Mouse (Mus musculus) liver, embryonic 14.5 days (tissue): ENCODE data around the gene Trp53tg5.

Experiments
- CTCF ChIP-seq: IDR thresholded peaks from 2 replicates; pipeline ENCODE4 v1.5.1; 2016; ENCODE audit warnings: antibody characterized with exemption, low read depth, control low read depth
- EP300 ChIP-seq: IDR thresholded peaks from 2 replicates; pipeline ENCODE4 v1.6.1; 2016; ENCODE audit warnings: antibody characterized with exemption, low read depth

DNA sequence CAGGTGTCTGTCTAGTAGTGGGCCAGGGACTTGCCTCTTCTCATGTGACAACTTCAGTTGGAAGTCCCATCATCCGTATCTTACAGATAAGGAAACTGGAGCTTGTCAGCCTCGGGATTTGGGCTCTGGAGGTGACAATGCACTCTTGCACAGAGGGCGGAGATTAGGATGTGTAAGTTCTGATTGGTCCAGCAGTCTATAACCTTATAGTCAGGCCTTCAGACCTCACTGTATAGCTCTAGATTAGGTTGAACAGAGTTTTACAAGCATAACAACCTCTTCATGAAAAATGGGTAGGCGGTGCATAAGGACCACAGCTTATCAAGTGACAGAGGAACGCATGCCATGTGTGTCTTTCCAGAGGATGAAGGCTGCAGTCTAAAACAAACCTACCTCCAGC is 6.7 kb downstream of the Trp53tg5 start:
- TF ChIP-seq CTCF (no peak), EP300 (peak; percentile 39; the same call in 1 of the 2 replicates)
